Mouse (Mus musculus): Measurements from ENCODE around the gene Gm5269.

GRCm38 (mm10) chr1:45860349-45860748 is 29.7 kb downstream of the Gm5269 start:
- TF ChIP-seq CTCF (IDR thresholded peaks at IDR 0.05; ENCODE audit: low read depth, low read length) (no peak), TAL1 (conservative IDR thresholded peaks at IDR 0.05; ENCODE audit: low read depth, low read length) (no peak)

Data from G1E (cell line).